Mouse (Mus musculus) brain, embryonic 14.5 days (tissue): ENCODE measurements around the gene Rnf208.

ENCODE experiments used
- CTCF ChIP-seq: fragments of 200-500 bp; IDR thresholded peaks from 2 replicates; pipeline ENCODE4 v1.5.1; 2012; ENCODE audit warnings: inconsistent platforms, mild to moderate bottlenecking, moderate library complexity, borderline replicate concordance; ENCODE audit not compliant: insufficient read depth, insufficient read length; ENCODE audit errors: extremely low read depth
- POLR2A ChIP-seq: fragments of 200-500 bp; IDR thresholded peaks from 2 replicates; pipeline ENCODE4 v1.6.1; 2012; ENCODE audit warnings: mild to moderate bottlenecking, inconsistent platforms, borderline replicate concordance; ENCODE audit not compliant: poor library complexity, insufficient read depth, insufficient read length, severe bottlenecking; ENCODE audit errors: extremely low read depth

GRCm38 (mm10) chr2:25236614-25237013 lies 5.4 kb upstream of the Rnf208 start, which contains the start of gene Rnf224:
- TF ChIP-seq POLR2A = no peak
- TF ChIP-seq CTCF = no peak
